Mouse (Mus musculus): Measurements from ENCODE around the gene Ccr7.

- TF ChIP-seq CTCF (IDR thresholded peaks at IDR 0.05 in 2 of 3, conservative IDR thresholded peaks at IDR 0.05 in 1 of 3; ENCODE audit: control insufficient read depth in 1 of 3, insufficient read depth in 1 of 3, low read depth in 2 of 3, low read length in 3 of 3, poor library complexity in 1 of 3, severe bottlenecking in 1 of 3) (no peak), POLR2A (IDR thresholded peaks at IDR 0.05; ENCODE audit: control insufficient read depth in 1 of 2, insufficient read depth in 1 of 2, low read depth in 1 of 2, low read length in 2 of 2, poor library complexity in 1 of 2) (no peak)
These were observed 22.7 kb downstream of the Ccr7 start for GRCm38 (mm10) chr11:99132091-99132730.

All from MEL (cell line).